Comparison of ENCODE assay signal across 30 mouse cellular contexts in the genomic region with DNA sequence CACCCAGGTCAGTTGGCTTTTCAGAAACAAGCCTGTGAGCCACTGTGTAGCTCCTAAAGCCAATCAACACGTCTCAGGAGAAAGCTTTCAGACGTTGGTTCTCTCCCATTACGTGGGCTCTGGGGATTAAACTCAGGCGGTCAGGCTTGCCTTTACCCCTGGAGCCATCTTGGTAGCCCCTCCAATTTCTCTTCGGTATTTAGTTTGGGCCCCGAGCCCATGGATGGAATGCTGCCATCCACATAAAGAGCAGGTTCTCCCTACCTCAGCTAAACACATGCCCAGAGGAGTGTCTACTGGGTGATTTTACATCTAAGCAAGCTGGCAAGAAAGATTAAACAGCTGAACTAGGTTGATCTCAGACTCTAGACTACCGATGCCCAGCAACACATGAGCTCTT. TPM values are rescaled to one million over a fixed set of nuclear protein-coding genes. Genes with fewer than 3 reads are reported as not detected.
DNase-seq lines count a peak whose midpoint lies in the region; ATAC-seq and TF ChIP-seq lines count a peak whose summit lies in the region.
"Had no signal": no experiment of that assay in that cellular context is flagged by ENCODE, and none has a peak within 500 bp of the region (broad histone marks: within the 10 kb centered on the region; RNA-seq: fewer than 3 reads in every experiment).

No protein-coding gene starts in this region.

- ATAC-seq in limb, embryonic 11.5 days (ENCODE audit: insufficient number of reproducible peaks, low FRiP score, low TSS enrichment, low read depth): no peak
- ATAC-seq: activated CD4-positive, CD25-positive, alpha-beta regulatory T cell, adult 4 months; CD4-positive, CD25-positive, alpha-beta regulatory T cell, adult 4 months; forebrain, embryonic 13.5 days; forebrain, embryonic 16.5 days; intestine, postnatal 0 days had no signal

- H3K27ac ChIP-seq in limb, embryonic 11.5 days (replicated peaks; ENCODE audit: low read depth, low read length): no peak overlapping the region
- H3K27ac ChIP-seq in limb, embryonic 10.5 days: no peak overlapping the region
- H3K27ac ChIP-seq in ES-Bruce4 (ENCODE audit: insufficient read depth, low read length): no peak overlapping the region
- H3K27ac ChIP-seq: forebrain, embryonic 10.5 days; forebrain, embryonic 13.5 days; hindbrain, embryonic 12.5 days; hindbrain, embryonic 15.5 days had no signal

- 90% methylated on average over 7 of the region's 7 CpGs for WGBS in limb, embryonic 11.5 days
- WGBS in limb, embryonic 10.5 days: 93% methylated on average over 7 of the region's 7 CpGs

- H3K9ac ChIP-seq in limb, embryonic 11.5 days (ENCODE audit: low read length): no peak overlapping the region
- peak overlapping the region; percentile 76; the same call in 1 of the 2 replicates for H3K9ac ChIP-seq in ES-Bruce4 (ENCODE audit: low read depth, poor library complexity, severe bottlenecking)
- H3K9ac ChIP-seq: hindbrain, embryonic 12.5 days; hindbrain, embryonic 15.5 days had no signal

- intact Hi-C loops in gastrocnemius, postnatal 14 days (cut with DNase I; ENCODE audit: low total_unique reads): no loop called here

- TF ChIP-seq EP300 in ES-Bruce4 (IDR thresholded peaks at IDR 0.05; ENCODE audit: insufficient read depth, low read depth, low read length): no peak

- H3K4me3 ChIP-seq in limb, embryonic 11.5 days (ENCODE audit: low read depth, low read length): no peak overlapping the region
- no peak overlapping the region for H3K4me3 ChIP-seq in limb, embryonic 10.5 days
- H3K4me3 ChIP-seq in ES-Bruce4 (ENCODE audit: low read depth, low read length): no peak overlapping the region
- H3K4me3 ChIP-seq: forebrain, embryonic 10.5 days; forebrain, embryonic 13.5 days; hindbrain, embryonic 12.5 days had no signal

- H3K4me1 ChIP-seq in limb, embryonic 11.5 days (ENCODE audit: control insufficient read depth, insufficient read depth, low read length): peaks cover 3% of the 10 kb centered on the region; the same call in 1 of the 2 replicates
- peaks cover 17% of the 10 kb centered on the region for H3K4me1 ChIP-seq in limb, embryonic 10.5 days
- H3K4me1 ChIP-seq in ES-Bruce4 (ENCODE audit: control insufficient read depth, insufficient read depth, low read length): no peaks in the 10 kb centered on the region

- peak; percentile 33 for DNase-seq in cerebellum, adult 8-10 months
- no peak for DNase-seq in cerebellum, postnatal 36 days
- no peak for DNase-seq in limb, embryonic 11.5 days (ENCODE audit: low spot score)
- DNase-seq in limb, embryonic 10.5 days (ENCODE audit: low spot score): no peak
- no peak for DNase-seq in gastrocnemius, postnatal 14 days
- DNase-seq: adrenal gland, postnatal 14 days; cerebellum, postnatal 10 days; gastrocnemius, postnatal 10 days; heart, adult 11 months had no signal

- peak overlapping the region; percentile 10; the same call in 1 of the 2 replicates for H3K4me2 ChIP-seq in limb, embryonic 11.5 days (ENCODE audit: low read depth, severe bottlenecking)
- H3K4me2 ChIP-seq: heart, embryonic 11.5 days had no signal

- TF ChIP-seq CTCF in ES-Bruce4 (IDR thresholded peaks at IDR 0.05; ENCODE audit: low read depth, low read length): no peak

- no peaks in the 10 kb centered on the region for H3K9me3 ChIP-seq in limb, embryonic 11.5 days (ENCODE audit: control insufficient read depth, low read length)
- H3K9me3 ChIP-seq in limb, embryonic 10.5 days (replicated peaks): no peaks in the 10 kb centered on the region
- no peaks in the 10 kb centered on the region for H3K9me3 ChIP-seq in ES-Bruce4 (replicated peaks; ENCODE audit: control insufficient read depth, insufficient read depth, low read length, poor library complexity, severe bottlenecking)
- H3K9me3 ChIP-seq: forebrain, embryonic 10.5 days; forebrain, embryonic 13.5 days; hindbrain, embryonic 12.5 days; hindbrain, embryonic 15.5 days had no signal

- H3K27me3 ChIP-seq in limb, embryonic 11.5 days (ENCODE audit: control insufficient read depth, insufficient read depth, low read length): no peaks in the 10 kb centered on the region
- H3K27me3 ChIP-seq in limb, embryonic 10.5 days (ENCODE audit: low read depth, poor library complexity, severe bottlenecking): no peaks in the 10 kb centered on the region
- no peaks in the 10 kb centered on the region for H3K27me3 ChIP-seq in ES-Bruce4 (ENCODE audit: control insufficient read depth, insufficient read depth, low read length, poor library complexity, severe bottlenecking)
- H3K27me3 ChIP-seq: forebrain, embryonic 13.5 days; hindbrain, embryonic 12.5 days; hindbrain, embryonic 15.5 days had no signal

- H3K36me3 ChIP-seq in limb, embryonic 11.5 days (ENCODE audit: control insufficient read depth, insufficient read depth, low read length): no peaks in the 10 kb centered on the region
- H3K36me3 ChIP-seq in limb, embryonic 10.5 days: peaks cover 15% of the 10 kb centered on the region
- H3K36me3 ChIP-seq in ES-Bruce4 (ENCODE audit: control insufficient read depth, insufficient read depth, low read length, poor library complexity, severe bottlenecking): no peaks in the 10 kb centered on the region

- TF ChIP-seq POLR2A in ES-Bruce4 (IDR thresholded peaks at IDR 0.05; ENCODE audit: insufficient read depth, low read length): no peak

RNA-seq across cellular contexts. Expression of a gene that starts 2.1 kb away (rescaled TPM):
- 51.1 and 59.3 TPM in 2 replicates for polyA plus RNA-seq in limb, embryonic 11.5 days (2014; fragmentation: Nextera tagmentation; extraction: Ambion mirVana)
- 53.2 and 63.4 TPM in 2 replicates for polyA plus RNA-seq in limb, embryonic 10.5 days (2016; fragmentation: Nextera tagmentation; extraction: Ambion mirVana)
- polyA plus RNA-seq in ES-Bruce4 (2011; ENCODE audit: insufficient read depth, insufficient read length, low read depth, missing spikeins): 14.4 and 15.0 TPM in 2 replicates
- total RNA-seq in gastrocnemius, postnatal 14 days (2021): 10 to 100 TPM; 15.9 to 16.1 TPM

RNA-seq across cellular contexts. Expression of a gene that starts 18.2 kb away (rescaled TPM):
- 13.7 and 14.1 TPM in 2 replicates for polyA plus RNA-seq in limb, embryonic 11.5 days (2014; fragmentation: Nextera tagmentation; extraction: Ambion mirVana)
- polyA plus RNA-seq in limb, embryonic 10.5 days (2016; fragmentation: Nextera tagmentation; extraction: Ambion mirVana): 13.5 and 14.6 TPM in 2 replicates
- polyA plus RNA-seq in ES-Bruce4 (2011; ENCODE audit: insufficient read depth, insufficient read length, low read depth, missing spikeins): 33.5 and 37.9 TPM in 2 replicates
- total RNA-seq in gastrocnemius, postnatal 14 days (2021): 10 to 100 TPM; 13.4 to 18.5 TPM

RNA-seq across cellular contexts. Expression of a gene that starts 23.3 kb away (rescaled TPM):
- 0.13 TPM in 1 of 2 replicates, not detected in the other for polyA plus RNA-seq in limb, embryonic 11.5 days (2014; fragmentation: Nextera tagmentation; extraction: Ambion mirVana)
- 0.03 and 0.10 TPM in 2 replicates for polyA plus RNA-seq in limb, embryonic 10.5 days (2016; fragmentation: Nextera tagmentation; extraction: Ambion mirVana)
- 0.04 TPM in 1 of 2 replicates, not detected in the other for polyA plus RNA-seq in ES-Bruce4 (2011; ENCODE audit: insufficient read depth, insufficient read length, low read depth, missing spikeins)
- under 1 TPM; 0.02 TPM for total RNA-seq in gastrocnemius, postnatal 14 days (2021)
- total RNA-seq: adrenal gland, adult 18-20 months; adrenal gland, postnatal 14 days; heart, adult 8-10 months; heart, postnatal 25 days had no signal

RNA-seq across cellular contexts. Expression of a gene that starts 32.9 kb away (rescaled TPM):
- 0.54 and 0.67 TPM in 2 replicates for polyA plus RNA-seq in limb, embryonic 11.5 days (2014; fragmentation: Nextera tagmentation; extraction: Ambion mirVana)
- polyA plus RNA-seq in limb, embryonic 10.5 days (2016; fragmentation: Nextera tagmentation; extraction: Ambion mirVana): 1.5 and 2.4 TPM in 2 replicates
- not detected in 2 replicates for polyA plus RNA-seq in ES-Bruce4 (2011; ENCODE audit: insufficient read depth, insufficient read length, low read depth, missing spikeins)
- not detected for total RNA-seq in gastrocnemius, postnatal 14 days (2021)
- total RNA-seq: adrenal gland, adult 18-20 months; adrenal gland, postnatal 14 days; adrenal gland, postnatal 4 days; gastrocnemius, adult 18-20 months; gastrocnemius, postnatal 10 days; gastrocnemius, postnatal 4 days; heart, adult 8-10 months; heart, postnatal 25 days; hematopoietic stem cell, adult 5-6 weeks had no signal
- polyA plus RNA-seq: activated CD4-positive, CD25-positive, alpha-beta regulatory T cell, adult 4 months; C2C12; CD4-positive, CD25-positive, alpha-beta regulatory T cell, adult 4 months; embryonic facial prominence, embryonic 14.5 days; forebrain, embryonic 13.5 days; forebrain, embryonic 16.5 days; heart, embryonic 11.5 days; heart, embryonic 14.5 days; heart, postnatal 0 days; hindbrain, embryonic 12.5 days; hindbrain, embryonic 15.5 days; intestine, postnatal 0 days had no signal

RNA-seq across cellular contexts. Expression of a gene that starts 33.1 kb away (rescaled TPM):
- polyA plus RNA-seq in limb, embryonic 11.5 days (2014; fragmentation: Nextera tagmentation; extraction: Ambion mirVana): 352 and 360 TPM in 2 replicates
- polyA plus RNA-seq in limb, embryonic 10.5 days (2016; fragmentation: Nextera tagmentation; extraction: Ambion mirVana): 257 and 295 TPM in 2 replicates
- 208 and 237 TPM in 2 replicates for polyA plus RNA-seq in ES-Bruce4 (2011; ENCODE audit: insufficient read depth, insufficient read length, low read depth, missing spikeins)
- total RNA-seq in gastrocnemius, postnatal 14 days (2021): 100 to 1,000 TPM; 194 to 231 TPM
